Mouse (Mus musculus) brain, embryonic 14.5 days (tissue): ENCODE results near the gene Pagr1a.

Experiments
- CTCF ChIP-seq: fragments of 200-500 bp; IDR thresholded peaks from 2 replicates; pipeline ENCODE4 v1.5.1; 2012; ENCODE audit warnings: inconsistent platforms, mild to moderate bottlenecking, moderate library complexity, borderline replicate concordance; ENCODE audit not compliant: insufficient read depth, insufficient read length; ENCODE audit errors: extremely low read depth
- POLR2A ChIP-seq: fragments of 200-500 bp; IDR thresholded peaks from 2 replicates; pipeline ENCODE4 v1.6.1; 2012; ENCODE audit warnings: mild to moderate bottlenecking, inconsistent platforms, borderline replicate concordance; ENCODE audit not compliant: poor library complexity, insufficient read depth, insufficient read length, severe bottlenecking; ENCODE audit errors: extremely low read depth

- no peak for TF ChIP-seq CTCF
- no peak; the same call in 1 of the 2 replicates for TF ChIP-seq POLR2A
Measured at GRCm38 (mm10) chr7:127016486-127016938, 640 bp downstream of the Pagr1a start.
